Mouse (Mus musculus): ENCODE measurements around the gene Zfp526. TPM values are rescaled to one million over a fixed set of nuclear protein-coding genes. Genes with fewer than 3 reads are reported as not detected.

Gene Zfp526
- polyA plus RNA-seq, 1 experiment: 29.4 TPM

GRCm38 (mm10) chr7:25196107-25196506, 25.1 kb upstream of the Zfp526 start:
- no peaks in the 10 kb centered on the region for H3K4me1 ChIP-seq (ENCODE audit: control insufficient read depth, insufficient read depth, low read length)
- TF ChIP-seq CTCF (IDR thresholded peaks at IDR 0.05; ENCODE audit: control insufficient read depth, insufficient read depth, insufficient replicate concordance, low read depth, low read length) (no peak), POLR2A (IDR thresholded peaks at IDR 0.05; ENCODE audit: control insufficient read depth, low read depth, low read length) (no peak)
- H3K4me3 ChIP-seq (ENCODE audit: control insufficient read depth, low read depth, low read length): no peak overlapping the region
- no peak overlapping the region for H3K27ac ChIP-seq (ENCODE audit: control insufficient read depth, insufficient read depth, low read depth, low read length)
- no peaks in the 10 kb centered on the region for H3K27me3 ChIP-seq (ENCODE audit: control insufficient read depth, insufficient read depth, low read length)
- H3K36me3 ChIP-seq (ENCODE audit: control insufficient read depth, insufficient read depth, low read length): no peaks in the 10 kb centered on the region

- H3K36me3 ChIP-seq (ENCODE audit: control insufficient read depth, insufficient read depth, low read length): no peaks in the 10 kb centered on the region
- TF ChIP-seq CTCF (IDR thresholded peaks at IDR 0.05; ENCODE audit: control insufficient read depth, insufficient read depth, insufficient replicate concordance, low read depth, low read length): no peak
- TF ChIP-seq POLR2A (IDR thresholded peaks at IDR 0.05; ENCODE audit: control insufficient read depth, low read depth, low read length): no peak
- H3K4me1 ChIP-seq (ENCODE audit: control insufficient read depth, insufficient read depth, low read length): no peaks in the 10 kb centered on the region
- H3K27me3 ChIP-seq (ENCODE audit: control insufficient read depth, insufficient read depth, low read length): no peaks in the 10 kb centered on the region
- H3K27ac ChIP-seq (ENCODE audit: control insufficient read depth, insufficient read depth, low read depth, low read length): no peak overlapping the region
- no peak overlapping the region for H3K4me3 ChIP-seq (ENCODE audit: control insufficient read depth, low read depth, low read length)
These were observed 23.7 kb upstream of the Zfp526 start for GRCm38 (mm10) chr7:25197384-25198018.

- TF ChIP-seq CTCF (IDR thresholded peaks at IDR 0.05; ENCODE audit: control insufficient read depth, insufficient read depth, insufficient replicate concordance, low read depth, low read length): no peak
- no peak for TF ChIP-seq POLR2A (IDR thresholded peaks at IDR 0.05; ENCODE audit: control insufficient read depth, low read depth, low read length)
- Histone ChIP-seq H3K4me3 (ENCODE audit: control insufficient read depth, low read depth, low read length) (no peak overlapping the region), H3K27me3 (ENCODE audit: control insufficient read depth, insufficient read depth, low read length) (no peaks in the 10 kb centered on the region), H3K4me1 (ENCODE audit: control insufficient read depth, insufficient read depth, low read length) (no peaks in the 10 kb centered on the region), H3K27ac (ENCODE audit: control insufficient read depth, insufficient read depth, low read depth, low read length) (no peak overlapping the region), H3K36me3 (ENCODE audit: control insufficient read depth, insufficient read depth, low read length) (no peaks in the 10 kb centered on the region; the same call in 1 of the 2 replicates)
These were observed 17.6 kb upstream of the Zfp526 start for GRCm38 (mm10) chr7:25203624-25204023.

GRCm38 (mm10) chr7:25205355-25206093, 15.7 kb upstream of the Zfp526 start:
- Histone ChIP-seq H3K27me3 (ENCODE audit: control insufficient read depth, insufficient read depth, low read length) (no peaks in the 10 kb centered on the region), H3K4me1 (ENCODE audit: control insufficient read depth, insufficient read depth, low read length) (no peaks in the 10 kb centered on the region), H3K27ac (ENCODE audit: control insufficient read depth, insufficient read depth, low read depth, low read length) (no peak overlapping the region), H3K4me3 (ENCODE audit: control insufficient read depth, low read depth, low read length) (no peak overlapping the region), H3K36me3 (ENCODE audit: control insufficient read depth, insufficient read depth, low read length) (no peaks in the 10 kb centered on the region; the same call in 1 of the 2 replicates)
- TF ChIP-seq POLR2A (IDR thresholded peaks at IDR 0.05; ENCODE audit: control insufficient read depth, low read depth, low read length): no peak
- TF ChIP-seq CTCF (IDR thresholded peaks at IDR 0.05; ENCODE audit: control insufficient read depth, insufficient read depth, insufficient replicate concordance, low read depth, low read length): no peak

- no peaks in the 10 kb centered on the region for H3K4me1 ChIP-seq (ENCODE audit: control insufficient read depth, insufficient read depth, low read length)
- TF ChIP-seq CTCF (IDR thresholded peaks at IDR 0.05; ENCODE audit: control insufficient read depth, insufficient read depth, insufficient replicate concordance, low read depth, low read length) (no peak), POLR2A (IDR thresholded peaks at IDR 0.05; ENCODE audit: control insufficient read depth, low read depth, low read length) (no peak)
- H3K27me3 ChIP-seq (ENCODE audit: control insufficient read depth, insufficient read depth, low read length): no peaks in the 10 kb centered on the region
- no peak overlapping the region for H3K4me3 ChIP-seq (ENCODE audit: control insufficient read depth, low read depth, low read length)
- H3K27ac ChIP-seq (ENCODE audit: control insufficient read depth, insufficient read depth, low read depth, low read length): no peak overlapping the region
- H3K36me3 ChIP-seq (ENCODE audit: control insufficient read depth, insufficient read depth, low read length): peaks cover under 1% of the 10 kb centered on the region; the same call in 1 of the 2 replicates
These were observed 15.0 kb upstream of the Zfp526 start for GRCm38 (mm10) chr7:25206094-25206830.

GRCm38 (mm10) chr7:25209161-25209622, 12.0 kb upstream of the Zfp526 start:
- H3K36me3 ChIP-seq (ENCODE audit: control insufficient read depth, insufficient read depth, low read length): peaks cover 2% of the 10 kb centered on the region; the same call in 1 of the 2 replicates
- H3K27ac ChIP-seq (ENCODE audit: control insufficient read depth, insufficient read depth, low read depth, low read length): no peak overlapping the region

GRCm38 (mm10) chr7:25210482-25210881, 10.7 kb upstream of the Zfp526 start:
- no peak overlapping the region for H3K4me3 ChIP-seq (ENCODE audit: control insufficient read depth, low read depth, low read length)
- no peak overlapping the region for H3K27ac ChIP-seq (ENCODE audit: control insufficient read depth, insufficient read depth, low read depth, low read length)
- no peaks in the 10 kb centered on the region for H3K27me3 ChIP-seq (ENCODE audit: control insufficient read depth, insufficient read depth, low read length)
- H3K4me1 ChIP-seq (ENCODE audit: control insufficient read depth, insufficient read depth, low read length): no peaks in the 10 kb centered on the region
- TF ChIP-seq CTCF (IDR thresholded peaks at IDR 0.05; ENCODE audit: control insufficient read depth, insufficient read depth, insufficient replicate concordance, low read depth, low read length): no peak
- peaks cover 2% of the 10 kb centered on the region; the same call in 1 of the 2 replicates for H3K36me3 ChIP-seq (ENCODE audit: control insufficient read depth, insufficient read depth, low read length)

More at GRCm38 (mm10) chr7:25209161-25209622, 12.0 kb upstream of the Zfp526 start:
- Histone ChIP-seq H3K4me3 (ENCODE audit: control insufficient read depth, low read depth, low read length) (no peak overlapping the region), H3K27me3 (ENCODE audit: control insufficient read depth, insufficient read depth, low read length) (no peaks in the 10 kb centered on the region), H3K4me1 (ENCODE audit: control insufficient read depth, insufficient read depth, low read length) (no peaks in the 10 kb centered on the region)
- TF ChIP-seq CTCF (IDR thresholded peaks at IDR 0.05; ENCODE audit: control insufficient read depth, insufficient read depth, insufficient replicate concordance, low read depth, low read length): no peak
- TF ChIP-seq POLR2A (IDR thresholded peaks at IDR 0.05; ENCODE audit: control insufficient read depth, low read depth, low read length): no peak

Data from testis, adult 2 months (tissue).